Mouse (Mus musculus) testis, postnatal 10 days (tissue): ENCODE measurements at regions not wholly inside any gene's neighbourhood (a gene's known extent, or its start where the extent isn't known, plus 50 kb on each side); places are given as distances from the start of the nearest gene placed in this dataset.

Experiments
- DNase-seq: peaks from one replicate; pipeline ENCODE4 v3.0.0; 2021; ENCODE audit warnings: low spot score

- DNase-seq = no peak
Observed at GRCm38 (mm10) chr10:96325297-96325696, 188.9 kb downstream of the Gm5426 start.

- DNase-seq = no peak
Observed at GRCm38 (mm10) chr10:96330639-96331487, 194.5 kb downstream of the Gm5426 start.

GRCm38 (mm10) chr10:96332731-96333201 is 196.4 kb downstream of the Gm5426 start:
- DNase-seq = no peak

GRCm38 (mm10) chr10:96333224-96333623 is 196.8 kb downstream of the Gm5426 start:
- no peak for DNase-seq

GRCm38 (mm10) chr10:96336271-96336670 is 199.9 kb downstream of the Gm5426 start:
- DNase-seq = no peak

GRCm38 (mm10) chr10:96337088-96337666 is 200.8 kb downstream of the Gm5426 start:
- DNase-seq = no peak

- no peak for DNase-seq
Observed at GRCm38 (mm10) chr10:96337797-96338608, 201.6 kb downstream of the Gm5426 start.

- no peak for DNase-seq
Observed at GRCm38 (mm10) chr10:96338609-96338978, 202.2 kb downstream of the Gm5426 start.

GRCm38 (mm10) chr10:96342476-96342875 is 206.1 kb downstream of the Gm5426 start:
- DNase-seq = no peak

GRCm38 (mm10) chr10:96343666-96344065 is 207.3 kb downstream of the Gm5426 start:
- no peak for DNase-seq

GRCm38 (mm10) chr10:96350692-96351091 is 214.3 kb downstream of the Gm5426 start:
- DNase-seq = no peak

GRCm38 (mm10) chr10:96351320-96351719 is 214.9 kb downstream of the Gm5426 start:
- no peak for DNase-seq

- no peak for DNase-seq
Observed at GRCm38 (mm10) chr10:96356980-96357624, 220.7 kb downstream of the Gm5426 start.

GRCm38 (mm10) chr10:96357632-96358031 is 221.2 kb downstream of the Gm5426 start:
- DNase-seq = no peak

- no peak for DNase-seq
Observed at GRCm38 (mm10) chr10:96358984-96359383, 222.6 kb downstream of the Gm5426 start.

GRCm38 (mm10) chr10:96362211-96362610 is 225.8 kb downstream of the Gm5426 start:
- no peak for DNase-seq

- no peak for DNase-seq
Observed at GRCm38 (mm10) chr10:96363867-96364266, 227.5 kb downstream of the Gm5426 start.

- no peak for DNase-seq
Observed at GRCm38 (mm10) chr10:96365101-96365500, 228.7 kb downstream of the Gm5426 start.

GRCm38 (mm10) chr10:96366871-96367270 is 230.5 kb downstream of the Gm5426 start:
- DNase-seq = no peak

GRCm38 (mm10) chr10:96370547-96371320 is 234.3 kb downstream of the Gm5426 start:
- no peak for DNase-seq

- no peak for DNase-seq
Observed at GRCm38 (mm10) chr10:96371321-96371653, 234.9 kb downstream of the Gm5426 start.
